Mouse (Mus musculus) adrenal gland, postnatal 10 days (tissue): Measurements from ENCODE around the gene Evpl. TPM values are rescaled to one million over a fixed set of nuclear protein-coding genes. Genes with fewer than 3 reads are reported as not detected.

Source experiments
- DNase-seq: peaks from one replicate; pipeline ENCODE4 v3.0.0; 2021; ENCODE audit warnings: mixed read lengths
- total RNA-seq, 2 experiments: library from RNA; stranded (reverse); gene quantifications; 2 replicates each; pipeline ENCODE4 v1.2.3; 2021

The Evpl gene
- total RNA-seq, 2 experiments from 2014 or later: 1.4 to 1.7 TPM

DNA sequence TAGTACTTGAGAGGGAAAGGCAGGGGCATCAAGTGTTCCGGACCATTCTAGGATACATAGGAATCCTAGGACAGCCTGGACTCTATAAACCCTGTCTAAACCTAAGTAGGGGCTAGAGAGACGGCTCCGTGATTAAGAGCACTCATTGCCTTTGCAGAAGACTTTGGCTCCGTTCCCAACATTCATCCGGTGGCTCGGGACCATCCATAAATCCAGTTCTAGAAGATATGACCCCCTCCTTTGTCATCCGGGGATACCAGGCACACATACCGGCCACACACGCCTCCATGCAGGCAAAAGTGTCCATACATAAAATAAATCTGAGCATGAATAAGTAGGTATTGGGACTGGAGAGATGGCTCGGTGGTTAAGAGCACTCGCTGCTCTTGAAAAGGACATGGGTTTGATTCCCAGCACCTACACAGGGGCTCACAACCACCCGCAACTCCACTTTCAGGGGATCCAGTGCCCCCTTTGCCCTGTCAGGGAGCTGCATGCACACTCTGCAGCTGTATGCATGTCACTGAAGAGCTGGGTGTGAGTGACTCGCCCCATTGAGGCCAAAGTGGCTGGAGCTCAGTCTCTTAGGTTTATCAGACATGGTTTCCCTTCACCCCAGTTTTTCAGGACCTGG is 23.9 kb downstream of the Evpl start:
- no peak for DNase-seq

DNA sequence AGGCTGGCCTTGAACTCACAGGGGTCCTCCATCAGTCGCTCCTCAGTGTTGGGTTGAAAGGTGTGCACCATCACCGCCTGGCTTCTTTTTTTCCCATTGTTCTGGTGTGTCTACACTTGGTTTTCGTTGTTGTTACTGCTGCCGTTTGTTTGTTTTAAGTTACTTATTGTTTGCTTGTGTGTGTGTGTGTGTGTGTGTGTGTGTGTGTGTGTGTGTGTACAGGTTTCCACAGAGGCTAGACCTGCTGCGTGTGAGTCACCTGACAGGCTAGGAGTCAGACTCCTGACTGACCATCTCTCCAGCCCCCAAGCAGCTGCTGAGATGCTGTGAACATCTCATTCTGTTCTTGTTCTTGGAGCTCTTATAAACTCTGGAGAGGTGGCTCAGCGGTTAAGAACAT is 25.0 kb downstream of the Evpl start:
- no peak for DNase-seq

DNA sequence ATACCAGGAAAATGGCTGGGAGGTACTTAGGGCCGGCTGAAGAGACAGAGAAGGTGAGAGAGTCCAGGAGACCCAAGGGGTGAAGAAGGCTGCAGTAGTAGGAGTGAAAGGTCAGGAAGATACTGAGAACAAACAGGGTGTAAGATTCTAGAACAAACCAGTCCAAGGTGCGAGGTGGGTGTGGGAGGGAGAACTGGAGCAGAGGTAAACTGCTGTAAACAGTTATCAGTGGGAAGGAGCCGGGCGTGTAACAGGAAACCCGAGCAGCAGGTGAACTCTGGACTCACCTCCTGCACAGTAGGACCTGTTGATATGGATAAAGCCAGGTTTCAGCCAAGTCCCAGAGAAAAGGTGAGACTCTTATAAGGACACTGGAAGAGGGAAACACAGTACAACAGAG is 27.2 kb downstream of the Evpl start:
- DNase-seq: no peak

DNA sequence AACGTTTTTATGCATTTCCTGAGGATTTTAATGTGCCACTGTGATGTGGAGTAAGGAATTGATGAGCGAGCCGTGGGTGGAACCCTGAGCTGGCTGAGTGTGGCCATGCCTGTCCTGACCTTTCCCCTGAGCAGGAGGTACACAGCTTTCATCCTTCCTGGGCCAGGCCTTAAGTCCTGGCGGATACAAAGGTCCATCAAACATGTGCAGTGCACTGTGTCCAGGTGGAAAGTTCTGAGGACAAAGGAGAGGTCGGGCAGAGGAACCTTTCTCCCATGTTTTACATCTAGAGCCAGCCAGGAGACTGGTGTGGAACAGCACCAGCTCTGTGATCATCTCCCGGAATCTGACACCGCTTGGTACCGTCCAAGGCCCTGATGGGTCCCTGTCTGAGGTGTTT is 28.6 kb downstream of the Evpl start:
- DNase-seq: no peak

DNA sequence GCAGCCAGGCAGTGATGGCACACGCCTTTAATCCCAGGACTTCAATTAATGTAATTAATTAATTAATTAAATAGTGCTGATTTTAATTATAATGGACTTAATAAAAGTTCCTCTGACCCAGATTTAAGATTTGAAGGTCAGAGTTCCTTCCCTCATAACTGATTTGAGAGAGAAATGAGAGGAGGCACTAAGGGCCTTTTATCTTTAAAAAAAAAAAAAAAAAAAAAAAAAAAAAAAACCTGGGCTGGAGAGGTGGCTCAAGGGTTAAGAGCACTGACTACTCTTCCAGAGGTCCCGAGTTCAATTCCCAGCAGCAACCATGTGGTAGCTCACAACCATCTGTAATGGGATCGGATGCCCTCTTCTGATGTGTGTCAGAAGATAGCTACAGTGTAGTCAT is 29.2 kb downstream of the Evpl start:
- no peak for DNase-seq

DNA sequence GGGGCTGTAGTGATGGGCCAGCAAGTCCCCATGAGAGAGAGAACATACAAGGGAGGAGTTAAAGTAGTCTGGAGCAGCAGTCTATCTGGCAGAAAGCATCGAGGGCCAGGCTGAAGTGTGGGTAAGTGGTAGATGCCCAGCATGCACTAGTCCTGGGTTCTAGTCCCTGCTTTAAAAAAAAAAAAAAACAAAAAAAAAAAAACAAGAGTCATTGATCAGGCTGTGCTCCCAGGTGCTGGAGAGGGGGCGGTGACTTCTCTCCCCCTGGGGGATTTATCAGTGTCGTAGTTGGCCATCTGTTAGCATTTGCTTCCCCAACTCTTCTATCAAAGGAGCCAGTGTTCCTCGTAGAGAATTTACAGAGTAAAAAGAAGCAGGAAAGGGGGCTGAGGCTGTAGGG is 31.2 kb downstream of the Evpl start:
- no peak for DNase-seq

DNA sequence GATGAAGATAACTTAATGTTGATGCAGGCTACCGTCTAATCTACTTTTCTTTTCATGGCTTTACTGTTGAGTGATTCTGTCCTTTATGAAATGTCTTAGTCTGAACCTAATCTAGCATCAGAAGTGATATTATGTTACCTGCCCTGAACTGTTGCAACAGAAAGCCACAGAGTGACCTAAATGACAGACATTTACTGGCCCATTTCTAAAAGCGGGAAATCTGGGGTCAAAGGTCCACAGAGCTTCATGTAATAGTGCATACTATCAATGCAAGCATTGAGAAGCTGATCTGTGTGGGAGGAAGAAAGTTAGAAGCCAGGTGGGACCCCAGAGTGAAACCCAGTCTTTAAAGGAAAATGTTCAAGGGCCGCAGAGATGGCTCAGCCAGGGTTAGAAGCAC is 34.7 kb downstream of the Evpl start:
- DNase-seq: no peak

DNA sequence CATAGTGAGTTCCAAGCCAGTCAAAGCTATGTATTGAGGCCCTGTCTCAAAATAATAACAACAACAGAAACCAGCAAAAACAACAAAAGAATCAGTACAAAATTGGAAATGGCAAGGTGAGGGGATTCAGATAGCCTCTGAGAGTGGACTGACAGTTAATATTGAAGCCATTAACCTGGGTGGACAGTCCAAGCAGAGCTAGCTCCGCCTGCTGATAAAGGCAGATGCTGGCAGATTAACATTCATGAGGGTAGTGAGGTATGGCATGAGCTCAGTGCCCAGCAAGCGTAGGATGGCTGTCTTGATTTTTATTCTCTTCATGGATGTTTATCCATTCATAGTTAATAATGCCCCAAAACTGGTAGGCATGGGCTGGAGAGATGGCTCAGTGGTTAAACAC is 36.7 kb downstream of the Evpl start:
- DNase-seq: no peak

DNA sequence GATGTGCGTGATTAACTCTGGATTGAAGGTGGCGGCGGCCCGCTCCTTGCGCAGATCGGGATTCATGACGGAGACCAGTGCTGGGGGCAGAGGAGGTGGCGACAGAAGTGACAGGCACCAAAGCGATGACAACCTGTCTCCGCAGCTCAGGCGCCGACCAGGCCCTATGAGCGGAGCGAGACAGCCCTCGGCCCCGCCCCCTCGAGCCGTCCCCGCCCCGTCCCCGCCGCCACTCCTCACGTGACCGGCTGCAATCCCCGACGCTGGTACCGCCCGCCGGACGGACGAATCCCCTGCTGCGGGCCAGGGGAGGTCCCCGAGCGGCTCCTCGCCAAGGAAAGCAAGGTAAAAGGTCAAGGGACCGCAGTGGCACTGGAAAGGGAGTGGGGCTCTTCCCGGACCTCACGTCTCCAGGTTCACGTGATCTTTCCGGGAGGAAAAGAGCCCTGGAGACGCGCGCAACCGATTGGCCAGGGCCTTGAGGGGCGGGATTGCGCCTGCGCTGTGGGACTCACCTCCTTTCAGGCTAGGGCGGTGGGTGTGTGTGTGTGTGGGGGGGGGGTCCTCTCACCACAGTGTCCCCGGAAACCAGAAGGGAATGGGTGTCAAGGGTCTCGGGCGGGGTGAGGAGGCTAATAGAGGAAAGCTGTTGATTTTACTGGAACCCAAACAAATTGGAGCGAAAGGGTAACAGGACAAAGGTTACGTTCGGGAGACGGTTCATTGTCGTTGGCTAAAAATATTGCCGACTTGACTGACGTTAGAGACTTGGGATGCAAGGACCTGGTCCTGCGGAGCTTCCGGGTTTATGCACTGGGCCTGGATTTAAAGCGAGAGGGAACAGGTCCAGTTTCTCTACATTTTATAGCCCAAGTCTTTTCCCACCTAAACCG is 39.0 kb downstream of the Evpl start, which contains the start of the genes Ten1 and Acox1:
Gene Ten1, plus strand, starts transcription at position 217 of the 893 bp plus-strand sequence.
Gene Acox1, minus strand, starts transcription at position 407 of the 893 bp plus-strand sequence.
- peak; percentile 98 for DNase-seq

DNA sequence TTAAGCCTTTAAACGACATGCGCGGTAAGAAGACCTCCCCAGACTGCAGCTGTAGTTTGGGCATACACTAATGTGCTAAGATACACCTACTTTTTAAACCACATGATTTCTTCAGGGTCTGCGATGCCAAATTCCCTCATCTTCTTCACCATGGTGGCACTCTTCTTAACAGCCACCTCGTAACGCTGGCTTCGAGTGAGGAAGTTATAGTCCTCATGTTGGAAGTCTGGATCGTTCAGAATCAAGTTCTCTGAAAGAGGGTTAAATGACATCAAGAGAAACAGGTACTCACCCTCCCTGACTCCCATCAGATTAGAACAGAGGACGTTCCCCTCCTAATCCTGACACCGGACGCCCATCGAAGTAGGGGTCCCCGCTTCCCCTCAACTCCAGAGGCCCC is 39.7 kb downstream of the Evpl start:
- DNase-seq: no peak

DNA sequence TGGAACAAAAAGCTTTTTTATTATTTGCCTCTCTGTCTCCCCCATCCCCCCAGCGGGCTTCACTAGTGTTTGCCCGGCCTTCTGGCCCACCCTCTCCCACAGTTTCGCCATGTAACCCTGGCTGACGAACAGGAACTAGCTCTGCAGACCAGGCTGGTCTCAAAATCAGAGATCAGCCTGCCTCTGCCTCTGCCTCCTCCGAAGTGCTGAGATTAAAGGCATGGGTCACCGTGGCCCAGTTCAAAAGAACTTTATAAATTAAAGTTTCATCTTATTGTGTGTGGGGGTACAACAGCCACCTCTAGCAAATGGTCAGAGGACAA is 40.3 kb downstream of the Evpl start:
- no peak for DNase-seq

DNA sequence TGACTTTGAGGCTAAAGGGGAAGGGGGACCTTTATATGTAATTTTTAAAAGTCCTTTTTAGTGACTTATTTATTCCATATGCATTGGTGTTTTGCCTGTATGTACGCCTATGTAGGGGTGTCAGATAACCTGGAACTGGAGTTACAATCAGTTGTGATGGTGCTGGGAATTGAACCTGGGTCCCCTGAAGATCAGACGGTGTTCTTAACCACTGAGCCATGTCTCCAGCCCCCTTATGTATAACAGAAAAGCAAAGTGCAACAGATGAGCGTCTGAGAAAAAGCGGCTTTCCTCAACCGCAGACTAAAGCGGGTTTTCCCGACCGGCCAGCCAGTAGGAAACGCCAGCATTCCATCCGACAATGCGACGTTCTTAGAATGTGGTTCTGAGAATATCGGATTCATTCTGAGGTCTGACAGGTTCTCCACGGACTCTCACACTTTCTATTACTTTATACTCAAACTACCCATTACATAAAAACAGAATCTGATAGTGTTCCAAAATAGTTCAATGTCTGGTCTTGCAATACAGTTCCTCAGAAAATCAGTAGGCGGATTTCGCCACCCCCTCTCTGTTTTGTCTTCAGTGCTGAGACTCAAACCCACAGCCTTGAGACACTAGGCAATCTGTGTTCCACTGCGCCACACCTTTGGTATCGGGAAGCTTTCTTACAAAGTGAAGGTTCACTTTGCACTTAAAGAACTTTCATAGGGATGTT is 40.9 kb downstream of the Evpl start:
- DNase-seq: no peak

DNA sequence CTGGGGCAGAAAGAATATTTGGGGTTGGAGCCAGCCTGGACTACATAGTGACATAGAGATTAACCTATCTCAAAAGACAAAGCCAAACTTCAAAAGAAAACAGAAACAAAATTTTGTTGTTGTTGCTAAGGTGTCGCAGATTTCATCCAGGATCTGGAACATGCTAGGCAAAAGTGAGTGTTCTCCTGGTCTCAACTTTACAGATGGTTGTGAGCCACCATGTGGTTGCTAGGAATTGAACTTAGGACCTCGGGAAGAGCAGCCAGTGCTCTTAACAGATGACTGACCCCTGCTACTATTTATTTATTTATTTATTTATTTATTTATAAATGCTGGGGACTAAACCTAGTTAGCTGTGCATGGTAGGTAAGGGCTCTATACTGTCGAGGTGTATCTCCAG is 41.5 kb downstream of the Evpl start:
- no peak for DNase-seq

DNA sequence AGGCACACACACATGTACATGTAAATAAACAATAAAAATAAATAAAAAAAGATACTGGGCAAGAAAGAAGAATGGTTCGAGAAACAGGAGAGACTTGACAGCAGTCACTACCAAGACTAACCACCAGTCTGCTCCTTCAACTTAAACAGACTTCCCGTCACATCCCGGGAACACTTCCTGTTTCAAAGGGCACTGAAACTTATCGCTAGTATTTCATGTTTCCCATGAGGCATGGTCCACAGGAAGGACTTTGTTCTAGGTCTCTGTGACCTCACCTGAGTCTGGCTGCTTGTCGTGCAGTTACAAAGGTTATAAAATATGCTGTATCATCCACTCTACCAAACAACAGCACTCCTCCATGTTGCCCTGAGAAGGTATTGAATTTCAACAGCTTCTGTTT is 42.6 kb downstream of the Evpl start:
- no peak for DNase-seq

DNA sequence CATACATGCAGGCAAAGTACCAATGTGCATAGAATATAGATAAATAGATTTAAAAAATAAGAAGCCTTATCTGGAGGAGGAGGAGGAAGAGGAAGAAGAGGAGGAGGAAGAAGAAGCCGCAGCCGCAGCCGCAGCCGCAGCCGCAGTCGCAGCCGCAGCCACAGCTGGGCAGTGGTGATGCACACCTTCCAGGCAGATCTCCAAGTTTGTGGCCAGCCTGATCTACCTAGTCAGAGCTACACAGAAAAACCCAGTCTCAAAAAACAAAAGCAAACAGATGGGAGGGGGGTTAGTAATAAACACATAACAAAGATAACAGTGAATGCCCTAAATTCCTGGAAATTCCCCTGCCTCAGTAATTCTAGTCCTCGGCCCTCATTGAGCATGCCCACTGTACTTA is 43.3 kb downstream of the Evpl start:
- DNase-seq: no peak

DNA sequence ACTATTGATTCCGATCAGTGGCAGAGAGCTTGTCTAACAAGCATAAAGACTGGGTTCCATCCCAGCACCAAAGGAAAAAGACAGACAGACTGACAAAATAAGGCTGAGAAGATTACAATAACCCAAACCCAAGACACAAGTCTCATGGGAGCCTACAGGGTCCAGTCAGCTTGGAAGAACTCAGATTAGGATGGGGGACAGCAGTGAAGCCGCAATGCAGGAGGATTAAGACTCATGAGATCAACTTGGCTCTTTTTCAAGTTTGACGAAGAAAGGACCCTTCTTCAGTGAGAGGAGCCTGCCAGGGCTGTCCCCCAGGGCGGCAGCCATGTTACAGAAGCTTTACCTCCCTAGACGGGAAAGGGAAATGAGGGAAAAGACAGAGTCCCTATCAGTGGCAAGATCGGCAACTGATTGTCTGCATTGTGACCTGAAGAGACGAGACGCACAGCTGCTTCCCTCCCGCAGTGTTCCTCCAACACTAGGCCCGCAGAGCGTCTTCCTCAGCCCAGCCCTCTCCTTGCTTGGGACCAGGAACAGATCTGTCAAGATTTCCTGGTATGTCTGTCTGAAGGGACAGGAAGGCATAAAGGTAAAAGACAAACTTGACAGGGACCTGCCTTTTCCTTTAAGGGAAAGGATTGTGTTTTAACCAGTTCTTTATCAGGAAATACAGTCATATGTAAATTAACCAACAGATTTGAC is 50.5 kb downstream of the Evpl start:
- DNase-seq: no peak

DNA sequence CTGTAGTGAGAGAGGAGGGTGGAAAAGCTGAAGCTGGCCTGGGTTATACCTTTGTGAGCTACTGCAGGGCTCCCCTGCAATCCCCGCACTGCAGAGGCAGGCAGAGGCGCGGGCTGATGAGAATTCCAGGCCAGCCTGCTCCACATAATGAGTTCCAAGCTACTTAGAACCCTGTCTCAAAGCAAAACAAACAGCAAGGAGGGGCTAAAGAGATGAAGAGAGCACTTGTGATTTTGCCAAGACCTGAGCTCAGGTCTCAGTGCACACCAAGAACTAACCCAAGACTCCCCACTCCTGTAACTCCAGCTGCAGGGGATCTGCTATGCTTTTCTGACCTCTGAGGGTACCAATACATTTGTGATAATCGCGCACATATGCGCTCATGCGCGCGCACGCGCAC is 51.5 kb downstream of the Evpl start:
- no peak for DNase-seq

DNA sequence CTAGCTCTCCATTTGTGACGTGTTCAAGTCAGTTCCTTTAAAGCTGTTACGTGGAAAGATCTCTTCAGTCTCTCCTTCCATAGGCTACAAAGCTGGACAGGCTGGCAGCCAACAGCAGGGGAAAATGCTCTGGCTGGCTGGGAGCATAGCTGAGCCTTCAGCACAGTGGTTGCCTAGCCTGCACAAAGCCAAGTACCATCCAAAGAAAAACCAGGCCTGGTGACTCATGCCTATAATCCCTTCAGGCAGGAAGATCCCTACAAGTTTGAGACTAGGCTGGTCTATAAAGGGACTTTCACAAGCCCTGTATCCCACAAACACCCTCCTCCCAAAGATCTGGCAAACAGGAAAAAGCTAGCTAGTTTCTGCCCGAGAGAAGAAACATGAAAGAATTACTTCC is 52.0 kb downstream of the Evpl start:
- DNase-seq: no peak

DNA sequence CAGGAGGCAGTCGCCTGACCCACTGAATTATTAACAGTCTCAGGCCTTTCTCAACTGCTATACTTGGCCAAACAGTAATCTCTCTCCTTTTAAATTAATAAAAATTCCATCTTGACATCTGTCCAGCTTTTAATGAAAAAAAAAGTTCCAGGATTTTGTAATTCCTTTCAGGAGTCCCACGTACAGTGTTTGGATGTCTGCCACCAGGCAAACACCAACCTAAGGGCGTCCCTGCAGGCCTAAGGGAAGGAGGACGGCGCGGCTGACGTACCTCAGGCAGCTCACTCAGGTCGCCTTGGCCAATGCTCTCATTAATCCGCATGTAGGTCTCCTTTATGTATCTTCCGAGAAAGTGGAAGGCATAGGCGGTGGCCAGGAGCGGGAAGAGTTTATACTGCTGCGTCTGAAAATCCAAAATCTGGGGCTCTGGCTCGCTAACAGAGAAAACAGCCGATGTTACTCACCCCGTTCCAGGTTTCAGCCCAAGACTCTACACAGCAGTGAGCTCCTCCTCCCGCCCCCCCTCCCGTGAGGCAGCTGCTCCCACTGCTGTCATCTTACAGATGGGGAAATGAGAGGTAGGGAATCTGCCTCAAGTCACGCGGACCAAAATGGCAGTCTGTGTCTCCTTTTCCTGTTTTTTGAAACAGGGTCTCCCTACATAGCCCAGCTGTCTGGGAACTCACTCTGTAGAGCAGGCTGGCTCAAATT is 59.3 kb downstream of the Evpl start:
- DNase-seq: peak; percentile 49

DNA sequence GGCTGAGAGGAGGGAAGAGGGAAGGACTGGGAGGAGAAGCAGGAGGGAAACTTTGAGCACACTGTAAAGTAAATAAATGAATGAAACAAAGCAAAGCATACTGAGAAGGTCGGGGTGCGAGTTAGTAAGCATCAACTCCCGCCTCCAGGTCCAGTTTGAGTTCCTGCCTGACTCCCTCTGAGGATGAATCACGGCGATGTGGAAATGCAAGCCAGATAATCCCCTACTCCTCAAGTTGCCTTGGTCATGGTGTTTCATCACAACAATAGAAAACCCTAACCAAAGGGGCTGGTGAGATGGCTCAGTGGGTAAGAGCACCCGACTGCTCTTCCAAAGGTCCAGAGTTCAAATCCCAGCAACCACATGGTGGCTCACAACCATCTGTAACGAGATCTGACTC is 61.9 kb downstream of the Evpl start:
- DNase-seq: no peak

DNA sequence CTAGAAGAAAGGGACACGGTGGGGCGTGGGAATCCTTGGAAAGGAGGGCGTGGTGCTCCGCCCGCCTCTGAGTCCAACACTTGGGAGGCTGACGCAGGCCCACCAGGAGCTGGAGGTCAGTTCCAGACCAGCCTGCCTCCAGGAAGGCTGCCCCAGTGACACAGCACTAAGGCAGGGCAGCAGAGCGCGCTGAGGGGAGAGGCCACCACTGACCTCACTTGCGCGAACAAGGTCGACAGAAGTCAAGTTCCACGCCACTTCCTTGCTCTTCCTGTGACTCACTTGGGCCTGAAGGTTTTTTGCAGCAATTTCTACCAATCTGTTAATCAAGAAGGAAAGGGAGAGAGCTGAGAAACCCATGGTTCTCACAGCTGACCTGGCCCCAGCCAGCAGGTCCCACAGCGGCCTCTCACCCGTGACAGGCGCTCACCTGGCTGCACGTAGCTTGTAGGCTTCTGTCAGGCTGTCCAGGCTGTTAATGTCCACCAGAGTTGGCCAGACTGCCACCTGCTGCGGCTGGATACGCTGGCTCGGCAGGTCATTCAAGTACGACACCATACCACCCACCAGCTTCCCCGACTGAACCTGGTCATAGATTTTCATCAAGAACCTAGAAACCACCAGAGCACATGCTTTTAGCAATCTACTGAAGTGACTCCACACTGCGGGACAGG is 63.0 kb downstream of the Evpl start:
- DNase-seq: peak; percentile 69
